Mouse (Mus musculus) CH12.LX (cell line): ENCODE measurements around the gene Olfr366. TPM values are rescaled to one million over a fixed set of nuclear protein-coding genes. Genes with fewer than 3 reads are reported as not detected.

ENCODE experiments used
- polyA plus RNA-seq: library from polyadenylated mRNA; unstranded; fragments of >175 nt; gene quantifications from 2 replicates; pipeline ENCODE4 v1.2.1, GENCODE M21; 2012; ENCODE audit warnings: low read depth; ENCODE audit not compliant: insufficient read length
- total RNA-seq, 2 experiments: library from RNA; depleted of rRNA; stranded (reverse); fragments of 300-350 nt in 1 of 2; fragments of >200 nt in 1 of 2; gene quantifications; 2 replicates each; pipeline ENCODE4 v1.2.3; 2012 to 2014

Olfr366 gene
- total and polyA plus RNA-seq, 3 experiments, result not detected

Other genes with a start within 250 kb of the Olfr366 start
- not detected in 2 replicates for gene Olfr357, start 217.7 kb upstream of the Olfr366 start, total RNA-seq (2012; rRNA removed)
- gene Olfr357, start 217.7 kb upstream of the Olfr366 start, total RNA-seq (2014; rRNA removed), result not detected in 2 replicates
- gene Olfr357, start 217.7 kb upstream of the Olfr366 start, polyA plus RNA-seq, result not detected in 2 replicates
- gene Olfr358, start 202.2 kb upstream of the Olfr366 start, total RNA-seq (2012; rRNA removed), result not detected in 2 replicates
- not detected in 2 replicates for gene Olfr358, start 202.2 kb upstream of the Olfr366 start, total RNA-seq (2014; rRNA removed)
- not detected in 2 replicates for gene Olfr358, start 202.2 kb upstream of the Olfr366 start, polyA plus RNA-seq
- not detected in 2 replicates for gene Olfr360, start 145.8 kb upstream of the Olfr366 start, total RNA-seq (2012; rRNA removed)
- not detected in 2 replicates for gene Olfr360, start 145.8 kb upstream of the Olfr366 start, total RNA-seq (2014; rRNA removed)
- gene Olfr360, start 145.8 kb upstream of the Olfr366 start, polyA plus RNA-seq, result not detected in 2 replicates
- not detected in 2 replicates for gene Olfr361, start 122.3 kb upstream of the Olfr366 start, total RNA-seq (2012; rRNA removed)
- gene Olfr361, start 122.3 kb upstream of the Olfr366 start, total RNA-seq (2014; rRNA removed), result not detected in 2 replicates
- not detected in 2 replicates for gene Olfr361, start 122.3 kb upstream of the Olfr366 start, polyA plus RNA-seq
- not detected in 2 replicates for gene Olfr362, start 93.7 kb upstream of the Olfr366 start, total RNA-seq (2012; rRNA removed)
- gene Olfr362, start 93.7 kb upstream of the Olfr366 start, total RNA-seq (2014; rRNA removed), result not detected in 2 replicates
- not detected in 2 replicates for gene Olfr362, start 93.7 kb upstream of the Olfr366 start, polyA plus RNA-seq
- gene Olfr364-ps1, start 72.3 kb upstream of the Olfr366 start, total RNA-seq (2012; rRNA removed), result not detected in 2 replicates
- gene Olfr364-ps1, start 72.3 kb upstream of the Olfr366 start, total RNA-seq (2014; rRNA removed), result not detected in 2 replicates
- not detected in 2 replicates for gene Olfr364-ps1, start 72.3 kb upstream of the Olfr366 start, polyA plus RNA-seq
- gene Olfr365, start 23.4 kb upstream of the Olfr366 start, total RNA-seq (2012; rRNA removed), result not detected in 2 replicates
- not detected in 2 replicates for gene Olfr365, start 23.4 kb upstream of the Olfr366 start, total RNA-seq (2014; rRNA removed)
- gene Olfr365, start 23.4 kb upstream of the Olfr366 start, polyA plus RNA-seq, result not detected in 2 replicates
- gene Olfr368, start 114.9 kb downstream of the Olfr366 start, total RNA-seq (2012; rRNA removed), result not detected in 2 replicates
- gene Olfr368, start 114.9 kb downstream of the Olfr366 start, total RNA-seq (2014; rRNA removed), result not detected in 2 replicates
- gene Olfr368, start 114.9 kb downstream of the Olfr366 start, polyA plus RNA-seq, result not detected in 2 replicates
- 48.4 and 55.7 TPM in 2 replicates for gene Pdcl, start 147.8 kb downstream of the Olfr366 start, total RNA-seq (2012; rRNA removed)
- gene Pdcl, start 147.8 kb downstream of the Olfr366 start, total RNA-seq (2014; rRNA removed), result 103 and 123 TPM in 2 replicates
- gene Pdcl, start 147.8 kb downstream of the Olfr366 start, polyA plus RNA-seq, result 115 and 144 TPM in 2 replicates
- 6.2 and 8.0 TPM in 2 replicates for gene Rc3h2, start 211.3 kb downstream of the Olfr366 start, total RNA-seq (2012; rRNA removed)
- 7.9 and 10.1 TPM in 2 replicates for gene Rc3h2, start 211.3 kb downstream of the Olfr366 start, total RNA-seq (2014; rRNA removed)
- gene Rc3h2, start 211.3 kb downstream of the Olfr366 start, polyA plus RNA-seq, result 4.2 and 5.7 TPM in 2 replicates
- 7.4 and 7.5 TPM in 2 replicates for gene Zbtb26, start 231.6 kb downstream of the Olfr366 start, total RNA-seq (2012; rRNA removed)
- 6.3 and 6.8 TPM in 2 replicates for gene Zbtb26, start 231.6 kb downstream of the Olfr366 start, total RNA-seq (2014; rRNA removed)
- 3.9 and 4.1 TPM in 2 replicates for gene Zbtb26, start 231.6 kb downstream of the Olfr366 start, polyA plus RNA-seq
- gene Zbtb6, start 231.6 kb downstream of the Olfr366 start, total RNA-seq (2012; rRNA removed), result 6.7 and 9.6 TPM in 2 replicates
- gene Zbtb6, start 231.6 kb downstream of the Olfr366 start, total RNA-seq (2014; rRNA removed), result 23.3 and 26.3 TPM in 2 replicates
- gene Zbtb6, start 231.6 kb downstream of the Olfr366 start, polyA plus RNA-seq, result 6.2 and 9.2 TPM in 2 replicates
- gene Rabgap1, start 231.7 kb downstream of the Olfr366 start, total RNA-seq (2012; rRNA removed), result 17.5 and 19.4 TPM in 2 replicates
- 21.9 and 23.9 TPM in 2 replicates for gene Rabgap1, start 231.7 kb downstream of the Olfr366 start, total RNA-seq (2014; rRNA removed)
- 16.6 and 18.1 TPM in 2 replicates for gene Rabgap1, start 231.7 kb downstream of the Olfr366 start, polyA plus RNA-seq